Mouse (Mus musculus): ENCODE measurements around the gene Hhat.

DNA sequence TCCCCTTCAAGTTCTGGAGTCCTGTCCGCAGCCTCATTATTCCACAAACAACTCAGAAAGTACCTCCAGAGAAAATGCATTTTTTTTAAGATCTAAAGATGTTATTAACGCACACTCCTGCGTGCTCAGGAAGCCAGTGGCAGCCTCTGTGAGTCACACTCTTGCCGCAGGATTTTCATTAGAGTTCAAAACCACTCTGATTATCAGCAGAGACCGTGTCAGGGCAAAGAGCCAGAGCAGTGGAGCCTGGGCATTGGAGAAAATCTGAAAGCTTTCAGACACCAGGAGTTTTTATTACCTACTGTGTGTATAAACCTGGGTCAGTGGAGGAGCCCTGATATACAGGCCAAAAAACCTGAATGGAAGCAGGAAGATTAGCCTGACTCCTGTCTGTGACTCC is 292.8 kb downstream of the Hhat start:
- TF ChIP-seq CTCF (IDR thresholded peaks at IDR 0.05; ENCODE audit: control insufficient read depth, insufficient read depth, insufficient read length) (no peak), MAX (IDR thresholded peaks at IDR 0.05) (no peak), MYOG (IDR thresholded peaks at IDR 0.05; ENCODE audit: control insufficient read depth, extremely low read depth, insufficient read length) (no peak), USF1 (IDR thresholded peaks at IDR 0.05; ENCODE audit: low read depth) (no peak), FOSL1 (IDR thresholded peaks at IDR 0.05; ENCODE audit: insufficient read depth, low read length, poor library complexity, severe bottlenecking) (no peak), MYOD1 (IDR thresholded peaks at IDR 0.05; ENCODE audit: control insufficient read depth, insufficient read length, low read depth) (no peak)
